Mouse (Mus musculus) mesoderm, embryonic 11.5 days (tissue): ENCODE results near the gene Tnfrsf22.
A peak's percentile ranks its signal among the peaks of the same experiment; 100 is the strongest.
"Not testable (repeated sequence)": the region's sequence is repeated elsewhere in the genome, so short reads cannot be mapped to it uniquely, and the experiment has no call there.

Experiments used
- DNase-seq: peaks from one replicate; pipeline ENCODE4 v3.0.0-alpha.2; 2012; ENCODE audit warnings: low read depth, low spot score

Tnfrsf22 gene

GRCm38 (mm10) chr7:143649034-143649768 lies at the start of gene Tnfrsf22:
Gene Tnfrsf22, minus strand, starts transcription at chr7:143649661.
- peak; percentile 82 for DNase-seq

- DNase-seq = peak; percentile 60
Observed at GRCm38 (mm10) chr7:143696140-143696539, 46.7 kb upstream of the Tnfrsf22 start.

GRCm38 (mm10) chr7:143694550-143694949 lies 45.1 kb upstream of the Tnfrsf22 start:
- no peak for DNase-seq

GRCm38 (mm10) chr7:143692746-143693510 lies 43.5 kb upstream of the Tnfrsf22 start:
- DNase-seq = no peak

DNA sequence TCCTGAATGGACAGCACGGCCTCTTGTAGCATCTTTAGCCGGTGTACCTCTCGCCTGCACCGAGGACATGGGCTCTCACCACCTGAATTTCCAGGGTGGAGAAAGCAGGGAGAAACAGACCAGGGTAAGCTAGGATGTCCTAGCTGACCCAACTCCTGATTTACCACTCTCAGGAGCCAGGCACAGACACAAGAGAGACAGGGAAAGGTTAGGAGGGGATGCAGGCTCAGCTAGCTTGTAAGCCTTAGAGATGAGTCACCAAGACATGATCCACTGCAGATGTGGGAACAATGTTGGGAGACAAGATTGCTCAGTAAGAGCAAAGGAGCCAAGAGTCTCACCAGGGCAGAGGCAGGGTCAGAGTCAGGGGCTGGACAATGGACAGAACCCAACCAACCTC lies 42.4 kb upstream of the Tnfrsf22 start:
- DNase-seq = no peak

DNA sequence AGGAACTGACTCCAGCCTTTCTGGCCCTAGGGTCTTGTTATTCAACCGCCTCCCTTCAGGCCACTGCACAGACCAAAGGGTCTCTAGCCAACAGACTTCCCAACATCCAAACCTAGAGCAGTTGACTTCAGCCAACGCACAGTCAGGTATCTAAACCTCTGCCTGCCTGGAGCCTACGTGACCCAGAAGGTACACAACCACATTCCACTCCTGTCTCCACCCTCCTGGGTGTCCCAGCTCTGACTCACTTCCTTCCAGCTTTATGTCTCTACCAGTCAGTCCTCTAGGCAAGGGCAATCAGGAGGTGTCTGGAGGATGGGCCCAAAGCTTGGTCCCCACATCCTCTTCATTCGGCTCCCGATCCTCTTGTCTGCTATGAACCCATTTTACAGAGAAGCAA lies 41.7 kb upstream of the Tnfrsf22 start:
- no peak for DNase-seq

GRCm38 (mm10) chr7:143689946-143690345 lies 40.5 kb upstream of the Tnfrsf22 start:
- DNase-seq = no peak

- no peak for DNase-seq
Observed at GRCm38 (mm10) chr7:143689481-143689880, 40.0 kb upstream of the Tnfrsf22 start.

- DNase-seq = not testable (repeated sequence)
Observed at GRCm38 (mm10) chr7:143686676-143687075, 37.2 kb upstream of the Tnfrsf22 start.

DNA sequence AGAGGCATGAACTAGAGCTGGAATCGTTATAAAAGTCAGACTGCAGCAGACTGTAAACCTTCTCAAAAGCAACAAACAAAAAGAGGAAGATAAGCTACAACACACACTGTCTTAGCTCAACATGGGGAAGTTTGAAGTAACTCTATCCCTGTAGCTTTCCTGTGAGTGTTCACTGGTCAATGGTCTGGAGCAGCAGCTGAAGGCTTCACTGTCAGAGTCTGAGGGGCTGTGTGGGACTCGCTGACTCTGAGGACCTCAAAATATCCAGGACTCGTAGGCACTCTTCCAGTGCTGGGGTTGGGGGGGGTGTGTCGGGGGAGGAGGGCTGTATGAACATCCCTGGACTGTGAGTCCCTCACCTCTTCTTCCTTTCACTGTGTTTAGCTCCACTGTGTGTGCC lies 36.7 kb upstream of the Tnfrsf22 start:
- not testable (repeated sequence) for DNase-seq

- peak; percentile 74 for DNase-seq
Observed at GRCm38 (mm10) chr7:143685359-143686067, 36.1 kb upstream of the Tnfrsf22 start, which contains the start of gene Tnfrsf23. Gene Tnfrsf23, minus strand, starts transcription at chr7:143685872.

- DNase-seq = not testable (repeated sequence)
Observed at GRCm38 (mm10) chr7:143684569-143684968, 35.1 kb upstream of the Tnfrsf22 start.

GRCm38 (mm10) chr7:143681566-143681965 lies 32.1 kb upstream of the Tnfrsf22 start:
- DNase-seq = no peak

DNA sequence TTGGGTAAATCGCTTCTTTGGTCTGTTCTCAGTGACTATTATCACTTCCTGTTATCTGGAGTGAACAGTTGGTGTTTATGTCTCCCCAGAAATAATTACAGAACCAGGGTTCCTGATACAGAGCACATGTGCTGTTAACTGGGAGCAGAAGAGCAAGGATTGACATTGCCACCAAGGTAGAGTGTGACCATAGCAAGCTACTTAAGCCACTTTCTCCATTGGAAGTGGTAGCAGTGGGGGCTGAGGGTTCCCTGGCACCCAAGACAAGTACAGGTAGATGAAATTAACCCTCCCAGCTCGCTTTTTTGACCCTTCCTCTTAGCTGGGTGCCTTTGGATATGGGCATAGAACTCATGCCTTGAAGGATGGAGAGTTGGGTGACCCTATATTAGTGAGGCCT lies 31.4 kb upstream of the Tnfrsf22 start:
- not testable (repeated sequence) for DNase-seq

- not testable (repeated sequence) for DNase-seq
Observed at GRCm38 (mm10) chr7:143679650-143680049, 30.2 kb upstream of the Tnfrsf22 start.

DNA sequence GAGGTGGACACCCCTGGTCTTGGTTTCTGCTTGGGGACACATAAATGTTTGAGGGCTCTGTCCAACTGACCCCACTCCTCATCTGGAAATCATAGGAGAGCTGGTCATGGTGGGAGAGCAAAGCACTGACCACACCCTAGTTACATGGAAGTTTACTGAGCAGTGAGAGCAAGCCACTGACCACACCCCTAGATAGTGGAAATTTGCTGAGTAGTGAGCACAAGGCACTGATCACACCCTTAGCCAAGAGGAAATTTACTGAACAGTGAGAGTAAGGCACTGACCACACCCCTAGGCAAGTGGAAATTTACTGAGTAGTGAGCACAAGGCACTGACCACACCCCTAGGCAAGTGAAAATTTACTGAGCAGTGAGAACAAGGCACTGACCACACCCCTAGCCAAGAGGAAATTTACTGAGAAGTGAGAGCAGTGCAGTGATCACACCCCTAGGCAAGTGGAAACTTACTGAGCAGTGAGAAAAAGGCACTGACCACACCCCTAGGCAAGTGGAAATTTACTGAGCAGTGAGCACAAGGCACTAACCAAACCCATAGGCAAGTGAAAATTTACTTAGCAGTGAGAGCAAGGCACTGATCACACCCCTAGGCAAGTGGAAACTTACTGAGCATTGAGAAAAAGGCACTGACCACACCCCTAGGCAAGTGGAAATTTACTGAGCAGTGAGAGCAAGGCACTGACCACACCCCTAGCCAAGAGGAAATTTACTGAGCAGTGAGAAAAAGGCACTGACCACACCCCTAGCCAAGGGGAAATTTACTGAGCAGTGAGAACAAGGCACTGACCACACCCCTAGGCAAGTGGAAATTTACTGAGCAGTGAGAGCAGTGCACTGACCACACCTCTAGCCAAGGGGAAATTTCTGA lies 17.2 kb upstream of the Tnfrsf22 start:
- no peak for DNase-seq

- no peak for DNase-seq
Observed at GRCm38 (mm10) chr7:143663470-143663869, 14.0 kb upstream of the Tnfrsf22 start.

- DNase-seq = no peak
Observed at GRCm38 (mm10) chr7:143660797-143661196, 11.3 kb upstream of the Tnfrsf22 start.

DNA sequence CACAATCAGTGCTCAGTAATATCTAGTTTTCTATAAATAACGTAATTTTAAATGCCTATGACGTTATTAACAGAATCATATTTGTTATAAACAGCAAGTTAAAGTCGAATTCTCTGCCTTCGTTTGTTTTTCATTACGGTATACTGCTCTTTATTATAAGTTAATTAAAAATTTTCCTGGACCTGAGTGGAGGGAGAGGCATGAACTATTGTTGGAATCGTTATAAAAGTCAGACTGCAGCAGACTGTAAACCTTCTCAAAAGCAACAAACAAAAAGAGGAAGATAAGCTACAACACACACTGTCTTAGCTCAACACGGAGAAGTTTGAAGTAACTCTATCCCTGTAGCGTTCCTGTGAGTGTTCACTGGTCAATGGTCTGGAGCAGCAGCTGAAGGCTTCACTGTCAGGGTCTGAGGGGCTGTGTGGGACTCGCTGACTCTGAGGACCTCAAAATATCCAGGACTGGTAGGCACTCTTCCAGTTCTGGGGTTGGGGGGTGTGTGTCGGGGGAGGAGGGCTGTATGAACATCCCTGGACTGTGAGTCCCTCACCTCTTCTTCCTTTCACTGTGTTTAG lies 397 bp upstream of the Tnfrsf22 start:
- not testable (repeated sequence) for DNase-seq

GRCm38 (mm10) chr7:143643949-143644348 lies 5.5 kb downstream of the Tnfrsf22 start:
- DNase-seq = not testable (repeated sequence)

DNA sequence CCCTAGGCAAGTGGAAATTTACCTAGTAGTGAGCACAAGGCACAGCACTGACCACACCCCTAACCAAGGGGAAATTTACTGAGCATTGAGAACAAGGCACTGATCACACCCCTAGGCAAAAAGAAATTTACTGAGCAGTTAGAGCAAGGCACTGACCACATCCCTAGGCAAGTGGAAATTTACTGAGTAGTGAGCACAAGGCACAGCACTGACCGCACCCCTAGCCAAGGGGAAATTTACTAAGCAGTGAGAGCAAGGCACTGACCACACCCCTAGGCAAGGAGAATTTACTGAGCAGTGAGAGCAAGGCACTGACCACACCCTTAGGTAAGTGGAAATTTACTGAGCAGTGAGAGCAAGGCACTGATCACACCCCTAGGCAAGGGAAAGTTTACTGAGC lies 12.8 kb downstream of the Tnfrsf22 start:
- no peak for DNase-seq
